Mouse (Mus musculus) small intestine, adult 2 months (tissue): ENCODE measurements at regions not wholly inside any gene's neighbourhood (a gene's known extent, or its start where the extent isn't known, plus 50 kb on each side); places are given as distances from the start of the nearest gene placed in this dataset.

Experiments
- CTCF ChIP-seq: fragments of 200-500 bp; IDR thresholded peaks from 2 replicates; pipeline ENCODE4 v1.5.1; 2012; ENCODE audit warnings: low read depth, mild to moderate bottlenecking, control low read depth, inconsistent platforms, low read length, moderate library complexity, mixed read lengths; ENCODE audit not compliant: insufficient replicate concordance, insufficient read length; ENCODE audit errors: extremely low read depth
- POLR2A ChIP-seq: fragments of 200-500 bp; IDR thresholded peaks from 2 replicates; pipeline ENCODE4 v1.6.1; 2012; ENCODE audit warnings: low read depth, mild to moderate bottlenecking, control low read depth, inconsistent platforms, low read length, moderate library complexity

GRCm38 (mm10) chr17:67563036-67563435 lies 69.5 kb downstream of the Lrrc30 start:
- TF ChIP-seq CTCF (no peak), POLR2A (no peak)
